Mouse (Mus musculus) ES-E14 (cell line): ENCODE measurements around the gene Olfr462. TPM values are rescaled to one million over a fixed set of nuclear protein-coding genes. Genes with fewer than 3 reads are reported as not detected.
A peak's percentile ranks its signal among the peaks of the same experiment; 100 is the strongest.

Source experiments
- DNase-seq: peaks from one replicate; pipeline ENCODE4 v3.0.0-alpha.2; 2013; ENCODE audit warnings: low read depth, low spot score
- H3K27ac ChIP-seq: 2 replicates; pipeline ENCODE4 v1.5.1; 2012; ENCODE audit warnings: low read depth, mild to moderate bottlenecking, low read length, moderate library complexity, mixed read lengths; ENCODE audit not compliant: poor library complexity, insufficient read depth, severe bottlenecking
- H3K36me3 ChIP-seq: 2 replicates; pipeline ENCODE4 v1.6.1; 2012; ENCODE audit warnings: mild to moderate bottlenecking, low read length, moderate library complexity, mixed read lengths; ENCODE audit not compliant: control insufficient read depth, poor library complexity, insufficient read depth, severe bottlenecking
- H3K4me1 ChIP-seq, 2 experiments: fragments of 150-350 bp in 1 of 2; sonication (generic) in 1 of 2; 2 replicates each; pipeline ENCODE4 v1.6.1; 2012; ENCODE audit warnings: low read length in 2 of 2, mild to moderate bottlenecking in 1 of 2, mixed read lengths in 1 of 2; ENCODE audit not compliant: control insufficient read depth in 2 of 2, insufficient read depth in 2 of 2, poor library complexity in 1 of 2
- H3K4me3 ChIP-seq, 2 experiments: fragments of 150-350 bp in 1 of 2; sonication (generic) in 1 of 2; 2 replicates each; pipeline ENCODE4 v1.5.1; 2012; ENCODE audit warnings: low read length in 2 of 2, low read depth in 1 of 2, mild to moderate bottlenecking in 1 of 2, mixed read lengths in 1 of 2; ENCODE audit not compliant: insufficient read depth in 1 of 2, poor library complexity in 1 of 2, severe bottlenecking in 1 of 2
- H3K9ac ChIP-seq: 2 replicates; pipeline ENCODE4 v1.6.1; 2012; ENCODE audit warnings: low read depth, mild to moderate bottlenecking, low read length, mixed read lengths; ENCODE audit not compliant: poor library complexity, insufficient read depth, severe bottlenecking
- H3K9me3 ChIP-seq: fragments of 150-350 bp; sonication (generic); 2 replicates; pipeline ENCODE4 v1.6.1; 2012; ENCODE audit warnings: low read depth, mild to moderate bottlenecking, low read length; ENCODE audit not compliant: control insufficient read depth, insufficient read depth
- CHD2 ChIP-seq: IDR thresholded peaks from 2 replicates; pipeline ENCODE4 v1.6.1; 2014; ENCODE audit warnings: mild to moderate bottlenecking, low read depth, low read length, inconsistent platforms
- HCFC1 ChIP-seq: IDR thresholded peaks from 2 replicates; pipeline ENCODE4 v1.6.1; 2012; ENCODE audit warnings: low read length, inconsistent platforms, borderline replicate concordance; ENCODE audit not compliant: insufficient read depth
- MAFK ChIP-seq: IDR thresholded peaks from 2 replicates; pipeline ENCODE4 v1.6.1; 2014; ENCODE audit warnings: mild to moderate bottlenecking, low read depth, low read length, inconsistent platforms; ENCODE audit not compliant: insufficient read depth
- ZC3H11A ChIP-seq: IDR thresholded peaks from 2 replicates; pipeline ENCODE4 v1.6.1; 2012; ENCODE audit warnings: low read depth, mild to moderate bottlenecking, inconsistent platforms, low read length, borderline replicate concordance
- ZNF384 ChIP-seq: IDR thresholded peaks from 2 replicates; pipeline ENCODE4 v1.6.1; 2012; ENCODE audit warnings: low read depth, low read length, inconsistent platforms
- in situ Hi-C, 2 experiments: fragments of 600-800 bp; cut with MboI; formaldehyde crosslinking; loops; one replicate each; pipeline ENCODE4 v1.15.1; 2025; ENCODE audit warnings: low sequenced_read_pairs in 2 of 2, inconsistent platforms in 1 of 2; ENCODE audit not compliant: unreplicated experiment in 2 of 2
- total RNA-seq: library from RNA; depleted of rRNA; stranded (reverse); fragments of 300-350 nt; gene quantifications from 2 replicates; pipeline ENCODE4 v1.2.3, GENCODE M21; 2012

Gene Olfr462
- total RNA-seq, 1 experiment, result not detected

DNA sequence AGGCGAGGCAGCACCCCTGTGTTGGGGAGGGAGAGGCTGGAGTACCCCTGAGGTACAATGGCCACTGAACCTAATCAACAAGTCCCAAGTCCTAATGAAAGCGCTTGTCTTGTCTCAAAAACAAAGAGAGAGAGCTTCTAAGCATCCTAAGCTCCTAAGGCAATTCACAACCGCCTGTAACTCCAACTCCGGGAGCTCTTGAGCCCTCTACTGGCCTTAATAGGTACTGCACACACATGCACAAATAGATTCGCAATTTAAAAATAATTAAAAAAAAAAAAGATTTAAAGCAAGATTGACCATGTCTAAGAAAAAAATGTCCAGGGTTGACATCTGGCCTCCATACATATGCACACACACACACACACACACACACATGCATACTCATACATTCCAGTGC is 8.6 kb downstream of the Olfr462 start:
- no peak overlapping the region for H3K27ac ChIP-seq
- no peaks in the 10 kb centered on the region for H3K9me3 ChIP-seq
- TF ChIP-seq CHD2, result no peak
- TF ChIP-seq ZC3H11A, result 0 out of 2 replicates have a peak, but pooled peaks have one; percentile 65
- TF ChIP-seq ZNF384, result 0 out of 2 replicates have a peak, but pooled peaks have one; percentile 35
- peak; percentile 57 for DNase-seq
- H3K4me1 ChIP-seq, result no peaks in the 10 kb centered on the region
- H3K9ac ChIP-seq, result no peak overlapping the region
- in situ Hi-C loops, result no loop called here
- no peak overlapping the region for H3K4me3 ChIP-seq
- no peaks in the 10 kb centered on the region for H3K36me3 ChIP-seq

DNA sequence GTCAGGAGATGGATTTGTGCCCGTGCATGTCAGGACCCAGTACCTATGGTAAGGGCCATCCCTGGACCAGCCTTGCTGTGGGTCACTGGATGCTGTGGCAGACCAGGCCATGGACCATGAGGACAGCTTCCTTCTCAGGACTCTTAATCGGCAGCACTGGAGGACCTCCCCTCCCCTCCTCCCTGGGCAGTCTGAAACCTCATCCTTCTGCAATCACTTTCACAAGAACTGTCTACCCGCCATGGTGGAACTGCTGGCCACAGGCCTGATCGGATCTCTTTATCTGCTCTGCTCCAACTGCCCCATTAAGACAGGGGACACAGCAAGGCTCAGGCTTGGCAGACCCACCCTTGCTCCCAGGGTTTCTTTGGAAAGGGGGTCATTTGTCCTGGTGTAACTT is 10.4 kb downstream of the Olfr462 start:
- Histone ChIP-seq H3K4me1 (no peaks in the 10 kb centered on the region), H3K4me3 (no peak overlapping the region), H3K36me3 (no peaks in the 10 kb centered on the region), H3K9me3 (no peaks in the 10 kb centered on the region), H3K9ac (no peak overlapping the region), H3K27ac (no peak overlapping the region)
- TF ChIP-seq ZC3H11A, result no peak
- TF ChIP-seq CHD2, result no peak
- no peak for TF ChIP-seq HCFC1
- no peak for TF ChIP-seq MAFK
- TF ChIP-seq ZNF384, result no peak
- in situ Hi-C loops, result no loop called here
- no peak for DNase-seq

DNA sequence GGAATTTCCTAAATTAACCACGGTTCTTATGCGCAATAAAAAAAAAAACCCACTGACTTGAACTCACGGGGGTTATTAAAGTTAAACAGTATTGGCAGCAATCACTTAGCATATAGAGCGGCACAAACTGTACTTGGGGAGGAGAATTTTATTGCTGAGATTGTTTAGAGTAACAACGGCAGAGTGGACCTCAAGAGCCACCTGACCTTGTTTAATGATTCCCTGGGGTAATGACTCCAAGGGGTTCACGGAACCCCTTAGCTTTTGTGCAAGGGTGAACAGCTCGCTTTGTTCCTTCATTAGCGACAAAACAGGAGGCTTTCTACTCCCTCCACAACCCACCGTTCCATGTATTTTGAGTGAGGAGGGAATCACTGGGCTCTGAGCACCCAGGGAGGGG is 12.2 kb downstream of the Olfr462 start:
- Histone ChIP-seq H3K27ac (no peak overlapping the region), H3K9ac (no peak overlapping the region), H3K4me1 (no peaks in the 10 kb centered on the region), H3K9me3 (no peaks in the 10 kb centered on the region), H3K36me3 (no peaks in the 10 kb centered on the region), H3K4me3 (no peak overlapping the region)
- TF ChIP-seq ZC3H11A (no peak), MAFK (no peak), CHD2 (no peak), HCFC1 (no peak), ZNF384 (no peak)
- in situ Hi-C loops, result no loop called here
- no peak for DNase-seq

DNA sequence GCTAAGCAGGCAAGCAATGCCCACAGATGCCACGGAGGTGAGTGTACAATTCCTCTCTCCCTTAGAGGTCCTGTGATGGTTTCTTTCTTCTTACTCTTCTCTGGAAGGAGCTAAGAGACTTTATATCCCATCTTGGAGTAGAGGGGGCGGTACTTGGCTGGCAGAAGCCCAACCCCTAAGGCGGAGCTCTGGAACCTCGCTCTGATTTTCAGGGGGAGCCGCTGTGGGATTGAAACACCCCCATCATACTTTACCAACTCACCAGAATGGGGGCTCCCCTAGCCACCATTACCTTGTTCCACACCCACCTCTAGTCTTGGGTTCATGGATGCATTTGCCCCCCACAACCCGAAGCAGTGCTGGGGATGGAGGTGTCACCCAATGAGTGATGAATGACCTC is 16.6 kb downstream of the Olfr462 start, which contains the start of gene Epx:
Gene Epx, minus strand, starts transcription at position 101 of the 400 bp plus-strand sequence.
- DNase-seq, result no peak
- no peaks in the 10 kb centered on the region for H3K9me3 ChIP-seq
- no peaks in the 10 kb centered on the region for H3K36me3 ChIP-seq
- TF ChIP-seq ZC3H11A, result no peak
- no peak for TF ChIP-seq HCFC1
- no peak for TF ChIP-seq ZNF384
- TF ChIP-seq MAFK, result no peak
- TF ChIP-seq CHD2, result no peak
- H3K4me1 ChIP-seq, result no peaks in the 10 kb centered on the region
- no peak within 1 kb of the TSS for H3K4me3 ChIP-seq
- H3K27ac ChIP-seq, result peak within 1 kb of the TSS; percentile 20; the same call in 1 of the 2 replicates
- in situ Hi-C loops, result no loop called here
- H3K9ac ChIP-seq, result no peak within 1 kb of the TSS

DNA sequence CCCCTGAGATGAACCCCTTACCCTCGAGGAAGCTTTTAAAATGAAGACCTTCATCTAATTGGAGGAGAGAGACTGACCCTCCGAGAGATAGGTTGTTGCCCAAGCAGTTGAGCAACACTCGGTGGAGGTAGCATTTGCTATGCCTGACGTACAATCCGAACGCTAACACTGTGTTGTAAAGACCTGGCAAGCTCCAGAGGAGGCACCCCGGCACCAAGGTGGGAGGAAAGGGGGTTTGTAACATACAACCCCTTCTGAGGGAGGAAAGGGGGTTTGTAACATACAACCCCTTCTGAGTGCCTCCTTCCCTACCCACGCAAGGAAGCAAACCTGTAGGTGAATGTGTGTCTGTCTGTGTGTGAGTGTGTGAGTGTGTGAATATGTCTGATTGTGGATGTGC is 20.3 kb downstream of the Olfr462 start:
- Histone ChIP-seq H3K27ac (no peak overlapping the region), H3K4me3 (no peak overlapping the region), H3K9me3 (no peaks in the 10 kb centered on the region), H3K9ac (no peak overlapping the region), H3K36me3 (no peaks in the 10 kb centered on the region), H3K4me1 (peaks cover 0 to 10% of the 10 kb centered on the region in 2 experiments; a peak in 1 of 4 replicates)
- DNase-seq, result no peak
- no peak for TF ChIP-seq ZNF384
- TF ChIP-seq CHD2, result no peak
- TF ChIP-seq HCFC1, result no peak
- TF ChIP-seq ZC3H11A, result no peak
- no peak for TF ChIP-seq MAFK
- in situ Hi-C loops, result no loop called here
